Mouse (Mus musculus): ENCODE results near the gene Olfr3. TPM values are rescaled to one million over a fixed set of nuclear protein-coding genes. Genes with fewer than 3 reads are reported as not detected.

Olfr3 gene
- polyA plus RNA-seq (2014; fragmentation: Illumina TruSeq; extraction: RNeasy Lipid Tissue Mini Kit (QIAGEN cat#74804); ENCODE audit: low read depth, low replicate concordance) = not detected

GRCm38 (mm10) chr2:36816932-36817331 lies at the start of gene Olfr3:
Olfr3 (minus strand) TSS chr2:36817032.

GRCm38 (mm10) chr2:36862560-36862959 lies 45.7 kb upstream of the Olfr3 start, which contains the start of gene Olfr351:
Olfr351 (minus strand) TSS chr2:36862660.

GRCm38 (mm10) chr2:36846010-36846409 lies 29.2 kb upstream of the Olfr3 start, which contains the start of gene Olfr350:
Olfr350 (plus strand) TSS chr2:36846310.

GRCm38 (mm10) chr2:36790238-36790637 lies 26.6 kb downstream of the Olfr3 start, which contains the start of gene Olfr50:
Olfr50 (plus strand) TSS chr2:36790538.

GRCm38 (mm10) chr2:36783976-36784375 lies 32.9 kb downstream of the Olfr3 start, which contains the start of gene Olfr348:
Olfr348 (plus strand) TSS chr2:36784276.

Other genes starting within 250 kb of the Olfr3 start
- gene Olfr345, start 177.0 kb downstream of the Olfr3 start, polyA plus RNA-seq (2014; fragmentation: Illumina TruSeq; extraction: RNeasy Lipid Tissue Mini Kit (QIAGEN cat#74804); ENCODE audit: low read depth, low replicate concordance) = not detected
- not detected for gene Olfr346, start 131.2 kb downstream of the Olfr3 start, polyA plus RNA-seq (2014; fragmentation: Illumina TruSeq; extraction: RNeasy Lipid Tissue Mini Kit (QIAGEN cat#74804); ENCODE audit: low read depth, low replicate concordance)
- not detected for gene Olfr347, start 85.1 kb downstream of the Olfr3 start, polyA plus RNA-seq (2014; fragmentation: Illumina TruSeq; extraction: RNeasy Lipid Tissue Mini Kit (QIAGEN cat#74804); ENCODE audit: low read depth, low replicate concordance)
- gene Olfr348, start 32.8 kb downstream of the Olfr3 start, polyA plus RNA-seq (2014; fragmentation: Illumina TruSeq; extraction: RNeasy Lipid Tissue Mini Kit (QIAGEN cat#74804); ENCODE audit: low read depth, low replicate concordance) = not detected
- not detected for gene Olfr50, start 26.5 kb downstream of the Olfr3 start, polyA plus RNA-seq (2014; fragmentation: Illumina TruSeq; extraction: RNeasy Lipid Tissue Mini Kit (QIAGEN cat#74804); ENCODE audit: low read depth, low replicate concordance)
- not detected for gene Olfr350, start 29.3 kb upstream of the Olfr3 start, polyA plus RNA-seq (2014; fragmentation: Illumina TruSeq; extraction: RNeasy Lipid Tissue Mini Kit (QIAGEN cat#74804); ENCODE audit: low read depth, low replicate concordance)
- gene Olfr351, start 45.6 kb upstream of the Olfr3 start, polyA plus RNA-seq (2014; fragmentation: Illumina TruSeq; extraction: RNeasy Lipid Tissue Mini Kit (QIAGEN cat#74804); ENCODE audit: low read depth, low replicate concordance) = not detected
- gene Olfr352, start 51.4 kb upstream of the Olfr3 start, polyA plus RNA-seq (2014; fragmentation: Illumina TruSeq; extraction: RNeasy Lipid Tissue Mini Kit (QIAGEN cat#74804); ENCODE audit: low read depth, low replicate concordance) = not detected
- not detected for gene Olfr353, start 75.9 kb upstream of the Olfr3 start, polyA plus RNA-seq (2014; fragmentation: Illumina TruSeq; extraction: RNeasy Lipid Tissue Mini Kit (QIAGEN cat#74804); ENCODE audit: low read depth, low replicate concordance)
- gene Olfr354, start 88.6 kb upstream of the Olfr3 start, polyA plus RNA-seq (2014; fragmentation: Illumina TruSeq; extraction: RNeasy Lipid Tissue Mini Kit (QIAGEN cat#74804); ENCODE audit: low read depth, low replicate concordance) = not detected
- not detected for gene Olfr355, start 111.9 kb upstream of the Olfr3 start, polyA plus RNA-seq (2014; fragmentation: Illumina TruSeq; extraction: RNeasy Lipid Tissue Mini Kit (QIAGEN cat#74804); ENCODE audit: low read depth, low replicate concordance)
- not detected for gene Olfr356, start 120.1 kb upstream of the Olfr3 start, polyA plus RNA-seq (2014; fragmentation: Illumina TruSeq; extraction: RNeasy Lipid Tissue Mini Kit (QIAGEN cat#74804); ENCODE audit: low read depth, low replicate concordance)
- gene Olfr357, start 176.8 kb upstream of the Olfr3 start, polyA plus RNA-seq (2014; fragmentation: Illumina TruSeq; extraction: RNeasy Lipid Tissue Mini Kit (QIAGEN cat#74804); ENCODE audit: low read depth, low replicate concordance) = not detected
- gene Olfr358, start 192.3 kb upstream of the Olfr3 start, polyA plus RNA-seq (2014; fragmentation: Illumina TruSeq; extraction: RNeasy Lipid Tissue Mini Kit (QIAGEN cat#74804); ENCODE audit: low read depth, low replicate concordance) = not detected
- gene Olfr360, start 248.7 kb upstream of the Olfr3 start, polyA plus RNA-seq (2014; fragmentation: Illumina TruSeq; extraction: RNeasy Lipid Tissue Mini Kit (QIAGEN cat#74804); ENCODE audit: low read depth, low replicate concordance) = not detected